In genomic region chr19:29683844-29684540, GRCm38 (mm10) we compare ENCODE assay signal across 8 mouse cellular contexts. TPM values are rescaled to one million over a fixed set of nuclear protein-coding genes. Genes with fewer than 3 reads are reported as not detected.
DNase-seq lines count a peak whose midpoint lies in the region; ATAC-seq and TF ChIP-seq lines count a peak whose summit lies in the region.

No protein-coding gene starts in this region.

- ATAC-seq in CD4-positive, CD25-positive, alpha-beta regulatory T cell, adult 4 months: peak; percentile 61
- 0 out of 2 replicates have a peak, but pooled peaks have one; percentile 33 for ATAC-seq in kidney, postnatal 0 days (replicated peaks; ENCODE audit: low FRiP score, low read depth)
- no peak for ATAC-seq in liver, postnatal 0 days
- ATAC-seq in neutrophil, adult 5-6 weeks (ENCODE audit: extremely low read depth, insufficient number of reproducible peaks, low FRiP score, poor library complexity, severe bottlenecking): peak; percentile 77

- no peaks in the 10 kb centered on the region for H3K27me3 ChIP-seq in kidney, postnatal 0 days (ENCODE audit: insufficient read depth, low read length)
- H3K27me3 ChIP-seq in liver, postnatal 0 days (ENCODE audit: insufficient read depth, low read length): no peaks in the 10 kb centered on the region

- TF ChIP-seq EP300 in liver, postnatal 0 days (IDR thresholded peaks at IDR 0.05; ENCODE audit: low read depth): no peak

- no peaks in the 10 kb centered on the region for H3K36me3 ChIP-seq in kidney, postnatal 0 days (ENCODE audit: insufficient read depth, low read length)
- no peaks in the 10 kb centered on the region for H3K36me3 ChIP-seq in liver, postnatal 0 days (replicated peaks; ENCODE audit: insufficient read depth, low read length)

- intact Hi-C loops in gastrocnemius, postnatal 36 days (cut with DNase I): loop anchor here (2.0 to 5.0 kb wide), 2 partner anchors 137 to 293 kb away; no protein-coding TSS in a partner anchor

- no peaks in the 10 kb centered on the region for H3K9me3 ChIP-seq in kidney, postnatal 0 days (replicated peaks; ENCODE audit: low read length)
- 0 out of 2 replicates have a peak, but pooled peaks cover 2% of the 10 kb centered on the region for H3K9me3 ChIP-seq in liver, postnatal 0 days (ENCODE audit: low read length)

- no peak overlapping the region for H3K4me3 ChIP-seq in kidney, postnatal 0 days (replicated peaks; ENCODE audit: low read depth, low read length)
- no peak overlapping the region for H3K4me3 ChIP-seq in liver, postnatal 0 days (ENCODE audit: low read depth, low read length)

- H3K27ac ChIP-seq in kidney, postnatal 0 days: no peak overlapping the region
- no peak overlapping the region for H3K27ac ChIP-seq in liver, postnatal 0 days (ENCODE audit: low read depth)

- WGBS in kidney, postnatal 0 days: 52% methylated on average over 16 of the region's 16 CpGs
- 55% methylated on average over 16 of the region's 16 CpGs for WGBS in liver, postnatal 0 days (ENCODE audit: insufficient replicate concordance)

- no peak overlapping the region for H3K4me2 ChIP-seq in kidney, postnatal 0 days (ENCODE audit: low read length)
- H3K4me2 ChIP-seq in liver, postnatal 0 days (ENCODE audit: low read depth, low read length): no peak overlapping the region

- TF ChIP-seq CTCF in kidney, postnatal 0 days (IDR thresholded peaks at IDR 0.05; ENCODE audit: low read depth): peak; percentile 82
- TF ChIP-seq CTCF in liver, postnatal 0 days (IDR thresholded peaks at IDR 0.05; ENCODE audit: low read depth): peak; percentile 91

- H3K4me1 ChIP-seq in kidney, postnatal 0 days (replicated peaks; ENCODE audit: insufficient read depth, low read length): no peaks in the 10 kb centered on the region
- no peaks in the 10 kb centered on the region for H3K4me1 ChIP-seq in liver, postnatal 0 days (ENCODE audit: insufficient read depth)

- DNase-seq in adrenal gland, adult 2 months: peak; percentile 75
- peak; percentile 89 for DNase-seq in embryo, embryonic 10 days (ENCODE audit: low spot score)
- DNase-seq in gastrocnemius, postnatal 36 days: peak; percentile 58 to 72
- peak; percentile 77 for DNase-seq in kidney, postnatal 0 days (ENCODE audit: low spot score)
- DNase-seq in liver, postnatal 0 days: peak; percentile 78
- peak; percentile 78 for DNase-seq in thymus, postnatal 0 days (ENCODE audit: low spot score)

- no peak overlapping the region for H3K9ac ChIP-seq in kidney, postnatal 0 days (ENCODE audit: low read depth, low read length)
- H3K9ac ChIP-seq in liver, postnatal 0 days (replicated peaks): no peak overlapping the region

RNA-seq across cellular contexts. Expression of gene Mlana, which starts 13.6 kb away (rescaled TPM):
- polyA plus RNA-seq in CD4-positive, CD25-positive, alpha-beta regulatory T cell, adult 4 months (2017; shearing (Covaris generic)): not detected
- not detected for total RNA-seq in adrenal gland, adult 2 months (2021)
- not detected in 2 replicates for polyA plus RNA-seq in adrenal gland, adult 2 months (2012; rRNA removed)
- total RNA-seq in gastrocnemius, postnatal 36 days (2021): under 1 TPM in 1 of 2 experiments, not detected in 1; 0.31 TPM
- polyA plus RNA-seq in kidney, postnatal 0 days (2015; fragmentation: Nextera tagmentation; extraction: Ambion mirVana): not detected in 2 replicates
- polyA plus RNA-seq in liver, postnatal 0 days (2015; fragmentation: Nextera tagmentation; extraction: Ambion mirVana): not detected in 2 replicates
- not detected in 2 replicates for total RNA-seq in neutrophil, adult 5-6 weeks (2017)
- 0.18 TPM in 1 of 2 replicates, not detected in the other for polyA plus RNA-seq in thymus, postnatal 0 days (2015; fragmentation: Nextera tagmentation; extraction: Ambion mirVana)

RNA-seq across cellular contexts. Expression of gene Ermp1, which starts 35.8 kb away (rescaled TPM):
- 10 to 100 TPM; 11.8 to 15.7 TPM for polyA plus RNA-seq in CD4-positive, CD25-positive, alpha-beta regulatory T cell, adult 4 months (2017; shearing (Covaris generic))
- 10 to 100 TPM; 54.3 to 61.7 TPM for total RNA-seq in adrenal gland, adult 2 months (2021)
- polyA plus RNA-seq in adrenal gland, adult 2 months (2012; rRNA removed): 18.5 and 25.2 TPM in 2 replicates
- 1 to 10 TPM; 6.4 to 6.6 TPM for total RNA-seq in gastrocnemius, postnatal 36 days (2021)
- polyA plus RNA-seq in kidney, postnatal 0 days (2015; fragmentation: Nextera tagmentation; extraction: Ambion mirVana): 22.9 and 25.6 TPM in 2 replicates
- polyA plus RNA-seq in liver, postnatal 0 days (2015; fragmentation: Nextera tagmentation; extraction: Ambion mirVana): 4.1 and 4.3 TPM in 2 replicates
- total RNA-seq in neutrophil, adult 5-6 weeks (2017): 24.7 and 27.1 TPM in 2 replicates
- 9.6 and 10.7 TPM in 2 replicates for polyA plus RNA-seq in thymus, postnatal 0 days (2015; fragmentation: Nextera tagmentation; extraction: Ambion mirVana)
